Mouse (Mus musculus): ENCODE data around the gene Nr3c2. TPM values are rescaled to one million over a fixed set of nuclear protein-coding genes. Genes with fewer than 3 reads are reported as not detected.

Gene Nr3c2
- total and polyA plus RNA-seq, 3 experiments = 0.12 to 0.30 TPM; not detected in 1

DNA sequence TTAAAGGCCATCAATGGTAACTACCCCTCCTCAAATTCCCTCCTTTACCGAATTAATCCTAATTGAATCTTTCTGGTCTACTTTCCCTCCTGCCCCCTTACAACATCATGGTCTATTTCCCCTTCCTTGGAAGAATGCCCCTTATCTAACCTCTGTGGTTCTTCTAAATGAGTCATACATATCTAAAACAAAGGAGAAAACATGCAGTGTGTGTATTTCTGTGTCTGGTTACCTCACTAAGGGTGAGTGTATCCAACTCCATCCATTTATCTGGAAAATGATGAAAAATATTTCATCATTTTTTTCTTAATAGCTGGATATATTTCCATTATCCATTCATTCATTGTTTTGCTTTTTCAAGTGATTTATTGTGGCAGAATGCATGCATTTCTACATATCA, 332.0 kb downstream of the Nr3c2 start:
- no peaks in the 10 kb centered on the region for H3K4me1 ChIP-seq (ENCODE audit: control insufficient read depth in 1 of 2, insufficient read depth in 2 of 2)
- no peaks in the 10 kb centered on the region for H3K36me3 ChIP-seq (replicated peaks in 1 of 2; ENCODE audit: control insufficient read depth in 1 of 2, insufficient read depth in 1 of 2, low read length in 1 of 2)
- no peak overlapping the region for H3K4me2 ChIP-seq (ENCODE audit: insufficient read depth, low read depth, poor library complexity, severe bottlenecking)
- H3K27me3 ChIP-seq (replicated peaks) = no peaks in the 10 kb centered on the region
- dilution Hi-C loops (cut with MboI; ENCODE audit: extremely low pct_ligation_motif_present, extremely low pct_unique_long_range_greater_than_20kb, low sequenced_read_pairs) (no loop called here), in situ Hi-C loops (cut with MboI; ENCODE audit: low pct_ligation_motif_present, low pct_unique_long_range_greater_than_20kb, low sequenced_read_pairs) (no loop called here)
- no peak for DNase-seq (ENCODE audit: extremely low read depth)
- TF ChIP-seq MAZ (IDR thresholded peaks at IDR 0.05; ENCODE audit: low read depth, low read length) = no peak
- TF ChIP-seq BHLHE40 (IDR thresholded peaks at IDR 0.05; ENCODE audit: low read depth, low read length) = no peak
- TF ChIP-seq ZMIZ1 (IDR thresholded peaks at IDR 0.05; ENCODE audit: low read depth, low read length) = no peak
- no peak for TF ChIP-seq CTCF (conservative IDR thresholded peaks at IDR 0.05 in 1 of 2, IDR thresholded peaks at IDR 0.05 in 1 of 2; ENCODE audit: low read depth in 2 of 2, low read length in 2 of 2)
- no peak for TF ChIP-seq MAX (IDR thresholded peaks at IDR 0.05; ENCODE audit: low read length)
- no peak for TF ChIP-seq CHD1 (IDR thresholded peaks at IDR 0.05; ENCODE audit: low read depth, low read length)
- TF ChIP-seq NELFE (IDR thresholded peaks at IDR 0.05; ENCODE audit: low read depth, low read length) = no peak
- no peak for TF ChIP-seq IRF4 (IDR thresholded peaks at IDR 0.05; ENCODE audit: low read depth, low read length)
- TF ChIP-seq ZKSCAN1 (IDR thresholded peaks at IDR 0.05; ENCODE audit: borderline replicate concordance, low read depth, low read length) = no peak
- no peak for TF ChIP-seq MAFK (IDR thresholded peaks at IDR 0.05; ENCODE audit: insufficient replicate concordance, low read length)
- TF ChIP-seq ZC3H11A (IDR thresholded peaks at IDR 0.05; ENCODE audit: low read depth, low read length) = no peak
- no peak for TF ChIP-seq ZNF384 (IDR thresholded peaks at IDR 0.05; ENCODE audit: low read depth, low read length)
- no peak for TF ChIP-seq PAX5 (IDR thresholded peaks at IDR 0.05; ENCODE audit: low read length)
- H3K27ac ChIP-seq (ENCODE audit: insufficient read depth, low read depth) = no peak overlapping the region
- no peak overlapping the region for H3K9ac ChIP-seq (ENCODE audit: insufficient read depth, low read depth)
- H3K79me2 ChIP-seq (replicated peaks; ENCODE audit: control insufficient read depth, extremely low read depth, insufficient read depth, poor library complexity, severe bottlenecking) = no peaks in the 10 kb centered on the region
- no peak overlapping the region for H3K4me3 ChIP-seq (replicated peaks in 1 of 3; ENCODE audit: low read depth in 2 of 3, low read length in 2 of 3, poor library complexity in 1 of 3)
- H3K9me3 ChIP-seq (replicated peaks; ENCODE audit: low read length) = no peaks in the 10 kb centered on the region

DNA sequence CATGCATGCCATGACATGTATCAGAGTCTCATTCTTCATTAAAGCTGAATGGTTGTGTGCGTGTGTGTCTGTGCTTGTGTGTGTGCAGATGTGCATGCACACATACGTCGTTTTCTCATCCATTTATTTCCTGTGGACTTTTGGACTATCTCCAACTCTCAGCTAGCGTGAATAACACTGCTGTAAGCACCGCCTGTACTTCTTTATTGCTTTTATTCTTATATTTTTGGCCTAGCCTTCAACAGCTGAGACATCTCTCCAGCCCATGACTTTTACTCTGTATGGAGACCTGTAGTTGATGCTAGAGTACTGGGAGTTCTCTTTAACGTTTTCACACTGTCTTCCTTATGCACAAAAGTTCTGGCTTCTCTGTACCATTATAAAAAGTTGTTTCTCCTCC, 332.6 kb downstream of the Nr3c2 start:
- Histone ChIP-seq H3K4me1 (ENCODE audit: control insufficient read depth in 1 of 2, insufficient read depth in 2 of 2) (no peaks in the 10 kb centered on the region), H3K4me2 (ENCODE audit: insufficient read depth, low read depth, poor library complexity, severe bottlenecking) (no peak overlapping the region), H3K9me3 (replicated peaks; ENCODE audit: low read length) (no peaks in the 10 kb centered on the region), H3K79me2 (replicated peaks; ENCODE audit: control insufficient read depth, extremely low read depth, insufficient read depth, poor library complexity, severe bottlenecking) (no peaks in the 10 kb centered on the region), H3K27me3 (replicated peaks) (no peaks in the 10 kb centered on the region), H3K4me3 (replicated peaks in 1 of 3; ENCODE audit: low read depth in 2 of 3, low read length in 2 of 3, poor library complexity in 1 of 3) (no peak overlapping the region), H3K27ac (ENCODE audit: insufficient read depth, low read depth) (no peak overlapping the region), H3K9ac (ENCODE audit: insufficient read depth, low read depth) (no peak overlapping the region), H3K36me3 (replicated peaks in 1 of 2; ENCODE audit: control insufficient read depth in 1 of 2, insufficient read depth in 1 of 2, low read length in 1 of 2) (no peaks in the 10 kb centered on the region)
- TF ChIP-seq POLR2A (IDR thresholded peaks at IDR 0.05; ENCODE audit: low read depth, low read length) (no peak), E2F4 (IDR thresholded peaks at IDR 0.05; ENCODE audit: insufficient replicate concordance, low read depth, low read length) (no peak), EP300 (IDR thresholded peaks at IDR 0.05; ENCODE audit: low read length) (no peak), PAX5 (IDR thresholded peaks at IDR 0.05; ENCODE audit: low read length) (no peak), UBTF (IDR thresholded peaks at IDR 0.05; ENCODE audit: low read depth, low read length) (no peak), MAFK (IDR thresholded peaks at IDR 0.05; ENCODE audit: insufficient replicate concordance, low read length) (no peak), SIN3A (IDR thresholded peaks at IDR 0.05; ENCODE audit: low read length) (no peak), JUN (IDR thresholded peaks at IDR 0.05; ENCODE audit: insufficient read depth, low read depth, low read length) (no peak), CHD1 (IDR thresholded peaks at IDR 0.05; ENCODE audit: low read depth, low read length) (no peak), POLR2AphosphoS2 (IDR thresholded peaks at IDR 0.05; ENCODE audit: low read depth, low read length) (no peak), TBP (conservative IDR thresholded peaks at IDR 0.05; ENCODE audit: low read depth, low read length) (no peak), SMC3 (IDR thresholded peaks at IDR 0.05; ENCODE audit: low read depth, low read length) (no peak), JUND (conservative IDR thresholded peaks at IDR 0.05; ENCODE audit: low read depth, low read length) (no peak), ZMIZ1 (IDR thresholded peaks at IDR 0.05; ENCODE audit: low read depth, low read length) (no peak), TCF12 (IDR thresholded peaks at IDR 0.05; ENCODE audit: low read depth, low read length) (no peak), RAD21 (IDR thresholded peaks at IDR 0.05; ENCODE audit: low read depth, low read length) (no peak), CTCF (conservative IDR thresholded peaks at IDR 0.05 in 1 of 2, IDR thresholded peaks at IDR 0.05 in 1 of 2; ENCODE audit: low read depth in 2 of 2, low read length in 2 of 2) (no peak), BHLHE40 (IDR thresholded peaks at IDR 0.05; ENCODE audit: low read depth, low read length) (no peak), ZC3H11A (IDR thresholded peaks at IDR 0.05; ENCODE audit: low read depth, low read length) (no peak)
- dilution Hi-C loops (cut with MboI; ENCODE audit: extremely low pct_ligation_motif_present, extremely low pct_unique_long_range_greater_than_20kb, low sequenced_read_pairs) (no loop called here), in situ Hi-C loops (cut with MboI; ENCODE audit: low pct_ligation_motif_present, low pct_unique_long_range_greater_than_20kb, low sequenced_read_pairs) (no loop called here)
- DNase-seq (ENCODE audit: extremely low read depth) = no peak

All from CH12.LX (cell line).